Mouse (Mus musculus): ENCODE results near the gene Selenoh. TPM values are rescaled to one million over a fixed set of nuclear protein-coding genes. Genes with fewer than 3 reads are reported as not detected.
A peak's percentile ranks its signal among the peaks of the same experiment; 100 is the strongest.

The Selenoh gene
- polyA plus RNA-seq, 1 experiment from 2014 or later, result 502 TPM

- no peak overlapping the region for H3K4me3 ChIP-seq (ENCODE audit: low read depth, low read length)
- DNase-seq (ENCODE audit: low spot score), result no peak
- no peaks in the 10 kb centered on the region for H3K27me3 ChIP-seq (ENCODE audit: control insufficient read depth, insufficient read depth, low read length)
- ATAC-seq (replicated peaks; ENCODE audit: low FRiP score), result peak; percentile 76
- H3K4me2 ChIP-seq (ENCODE audit: low read depth, low read length, severe bottlenecking), result no peak overlapping the region
- WGBS, result 62% methylated on average over 1 of the region's 1 CpGs
- H3K36me3 ChIP-seq (ENCODE audit: control insufficient read depth, insufficient read depth, low read length), result peaks cover 8% of the 10 kb centered on the region
- peak overlapping the region; percentile 48; the same call in 1 of the 2 replicates for H3K27ac ChIP-seq (ENCODE audit: low read depth, low read length)
- H3K9ac ChIP-seq (ENCODE audit: low read length), result no peak overlapping the region
- no peaks in the 10 kb centered on the region; the same call in 1 of the 2 replicates for H3K4me1 ChIP-seq (replicated peaks; ENCODE audit: control insufficient read depth, insufficient read depth, low read length)
- no peaks in the 10 kb centered on the region for H3K9me3 ChIP-seq (ENCODE audit: control insufficient read depth, low read length)
Measured at GRCm38 (mm10) chr2:84707523-84707922, 37.0 kb upstream of the Selenoh start.

DNA sequence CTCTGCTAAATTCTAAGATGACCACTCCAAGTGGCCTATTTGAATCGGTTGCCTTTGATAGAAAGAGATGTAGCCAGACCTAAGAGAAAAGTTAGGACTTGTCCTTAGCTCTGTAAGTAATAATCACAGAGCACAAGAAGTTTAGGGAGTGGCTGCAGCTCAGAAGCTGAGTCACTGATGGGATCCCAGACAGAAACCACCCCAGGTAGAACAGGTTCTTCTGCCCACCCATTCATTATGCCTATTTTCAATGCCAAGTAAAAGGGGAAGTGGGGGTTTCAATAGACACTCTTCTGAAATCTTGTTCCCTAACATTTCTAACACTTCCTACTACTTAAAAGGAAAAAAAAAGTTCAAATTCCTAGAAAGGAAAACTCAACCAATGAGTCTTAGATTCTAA, 34.7 kb upstream of the Selenoh start:
- Histone ChIP-seq H3K36me3 (ENCODE audit: control insufficient read depth, insufficient read depth, low read length) (peaks cover 4% of the 10 kb centered on the region), H3K4me2 (ENCODE audit: low read depth, low read length, severe bottlenecking) (no peak overlapping the region), H3K4me1 (replicated peaks; ENCODE audit: control insufficient read depth, insufficient read depth, low read length) (no peaks in the 10 kb centered on the region; the same call in 1 of the 2 replicates), H3K9ac (ENCODE audit: low read length) (no peak overlapping the region), H3K4me3 (ENCODE audit: low read depth, low read length) (no peak overlapping the region), H3K27ac (ENCODE audit: low read depth, low read length) (no peak overlapping the region), H3K9me3 (ENCODE audit: control insufficient read depth, low read length) (no peaks in the 10 kb centered on the region), H3K27me3 (ENCODE audit: control insufficient read depth, insufficient read depth, low read length) (no peaks in the 10 kb centered on the region)
- DNase-seq (ENCODE audit: low spot score) (no peak), ATAC-seq (replicated peaks; ENCODE audit: low FRiP score) (no peak)
- WGBS, result 84% methylated on average over 1 of the region's 1 CpGs

DNA sequence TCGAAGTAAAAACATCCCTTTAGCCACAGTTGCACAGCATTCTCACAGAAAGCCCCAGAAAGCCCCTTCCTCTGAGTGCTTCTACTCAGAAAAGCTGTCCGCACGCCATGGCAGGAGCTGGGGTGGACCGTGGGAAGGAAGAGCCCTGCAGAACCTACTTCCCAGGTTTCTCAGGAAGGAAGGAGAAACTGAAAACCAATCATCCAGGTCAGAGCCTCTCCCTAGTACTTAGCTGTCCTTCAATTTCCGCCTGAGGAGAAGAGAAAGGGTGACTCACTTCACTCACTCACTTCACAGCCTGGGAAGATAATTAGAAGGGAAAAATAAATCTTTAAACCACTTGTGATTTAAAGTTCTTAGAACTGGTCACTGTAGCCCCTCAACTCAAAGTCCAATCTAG, 33.8 kb upstream of the Selenoh start:
- Histone ChIP-seq H3K9ac (ENCODE audit: low read length) (no peak overlapping the region), H3K27me3 (ENCODE audit: control insufficient read depth, insufficient read depth, low read length) (no peaks in the 10 kb centered on the region), H3K27ac (ENCODE audit: low read depth, low read length) (no peak overlapping the region), H3K36me3 (ENCODE audit: control insufficient read depth, insufficient read depth, low read length) (no peaks in the 10 kb centered on the region; the same call in none of the 2 replicates), H3K4me2 (ENCODE audit: low read depth, low read length, severe bottlenecking) (no peak overlapping the region), H3K4me3 (ENCODE audit: low read depth, low read length) (no peak overlapping the region), H3K4me1 (replicated peaks; ENCODE audit: control insufficient read depth, insufficient read depth, low read length) (no peaks in the 10 kb centered on the region; the same call in 1 of the 2 replicates), H3K9me3 (ENCODE audit: control insufficient read depth, low read length) (no peaks in the 10 kb centered on the region)
- no peak for DNase-seq (ENCODE audit: low spot score)
- ATAC-seq (replicated peaks; ENCODE audit: low FRiP score), result no peak
- 72% methylated on average over 5 of the region's 5 CpGs for WGBS

- no peak overlapping the region for H3K27ac ChIP-seq (ENCODE audit: low read depth, low read length)
- no peak overlapping the region for H3K4me2 ChIP-seq (ENCODE audit: low read depth, low read length, severe bottlenecking)
- H3K4me3 ChIP-seq (ENCODE audit: low read depth, low read length), result no peak overlapping the region
- ATAC-seq (replicated peaks; ENCODE audit: low FRiP score) (no peak), DNase-seq (ENCODE audit: low spot score) (no peak)
- no peaks in the 10 kb centered on the region; the same call in none of the 2 replicates for H3K36me3 ChIP-seq (ENCODE audit: control insufficient read depth, insufficient read depth, low read length)
- H3K27me3 ChIP-seq (ENCODE audit: control insufficient read depth, insufficient read depth, low read length), result no peaks in the 10 kb centered on the region
- H3K9me3 ChIP-seq (ENCODE audit: control insufficient read depth, low read length), result no peaks in the 10 kb centered on the region
- H3K4me1 ChIP-seq (replicated peaks; ENCODE audit: control insufficient read depth, insufficient read depth, low read length), result no peaks in the 10 kb centered on the region; the same call in 1 of the 2 replicates
- WGBS, result 93% methylated on average over 1 of the region's 1 CpGs
- H3K9ac ChIP-seq (ENCODE audit: low read length), result no peak overlapping the region
Measured at GRCm38 (mm10) chr2:84703497-84703896, 32.9 kb upstream of the Selenoh start.

- no peak overlapping the region for H3K27ac ChIP-seq (ENCODE audit: low read depth, low read length)
- H3K9me3 ChIP-seq (ENCODE audit: control insufficient read depth, low read length), result no peaks in the 10 kb centered on the region
Measured at GRCm38 (mm10) chr2:84695007-84695695, 24.6 kb upstream of the Selenoh start.

GRCm38 (mm10) chr2:84690050-84690449, 19.5 kb upstream of the Selenoh start:
- no peak overlapping the region for H3K4me2 ChIP-seq (ENCODE audit: low read depth, low read length, severe bottlenecking)
- peaks cover 5% of the 10 kb centered on the region; the same call in 1 of the 2 replicates for H3K36me3 ChIP-seq (ENCODE audit: control insufficient read depth, insufficient read depth, low read length)
- H3K9ac ChIP-seq (ENCODE audit: low read length), result no peak overlapping the region
- no peaks in the 10 kb centered on the region for H3K27me3 ChIP-seq (ENCODE audit: control insufficient read depth, insufficient read depth, low read length)
- no peak overlapping the region for H3K4me3 ChIP-seq (ENCODE audit: low read depth, low read length)
- no peaks in the 10 kb centered on the region for H3K9me3 ChIP-seq (ENCODE audit: control insufficient read depth, low read length)
- DNase-seq (ENCODE audit: low spot score) (no peak), ATAC-seq (replicated peaks; ENCODE audit: low FRiP score) (no peak)
- H3K27ac ChIP-seq (ENCODE audit: low read depth, low read length), result no peak overlapping the region
- 94% methylated on average over 12 of the region's 12 CpGs for WGBS
- H3K4me1 ChIP-seq (replicated peaks; ENCODE audit: control insufficient read depth, insufficient read depth, low read length), result no peaks in the 10 kb centered on the region

More at GRCm38 (mm10) chr2:84695007-84695695, 24.6 kb upstream of the Selenoh start:
- Histone ChIP-seq H3K9ac (ENCODE audit: low read length) (no peak overlapping the region), H3K36me3 (ENCODE audit: control insufficient read depth, insufficient read depth, low read length) (no peaks in the 10 kb centered on the region; the same call in 1 of the 2 replicates), H3K4me2 (ENCODE audit: low read depth, low read length, severe bottlenecking) (no peak overlapping the region), H3K4me1 (replicated peaks; ENCODE audit: control insufficient read depth, insufficient read depth, low read length) (no peaks in the 10 kb centered on the region), H3K4me3 (ENCODE audit: low read depth, low read length) (no peak overlapping the region), H3K27me3 (ENCODE audit: control insufficient read depth, insufficient read depth, low read length) (no peaks in the 10 kb centered on the region)
- no peak for ATAC-seq (replicated peaks; ENCODE audit: low FRiP score)
- no peak for DNase-seq (ENCODE audit: low spot score)
- 94% methylated on average over 5 of the region's 5 CpGs for WGBS

DNA sequence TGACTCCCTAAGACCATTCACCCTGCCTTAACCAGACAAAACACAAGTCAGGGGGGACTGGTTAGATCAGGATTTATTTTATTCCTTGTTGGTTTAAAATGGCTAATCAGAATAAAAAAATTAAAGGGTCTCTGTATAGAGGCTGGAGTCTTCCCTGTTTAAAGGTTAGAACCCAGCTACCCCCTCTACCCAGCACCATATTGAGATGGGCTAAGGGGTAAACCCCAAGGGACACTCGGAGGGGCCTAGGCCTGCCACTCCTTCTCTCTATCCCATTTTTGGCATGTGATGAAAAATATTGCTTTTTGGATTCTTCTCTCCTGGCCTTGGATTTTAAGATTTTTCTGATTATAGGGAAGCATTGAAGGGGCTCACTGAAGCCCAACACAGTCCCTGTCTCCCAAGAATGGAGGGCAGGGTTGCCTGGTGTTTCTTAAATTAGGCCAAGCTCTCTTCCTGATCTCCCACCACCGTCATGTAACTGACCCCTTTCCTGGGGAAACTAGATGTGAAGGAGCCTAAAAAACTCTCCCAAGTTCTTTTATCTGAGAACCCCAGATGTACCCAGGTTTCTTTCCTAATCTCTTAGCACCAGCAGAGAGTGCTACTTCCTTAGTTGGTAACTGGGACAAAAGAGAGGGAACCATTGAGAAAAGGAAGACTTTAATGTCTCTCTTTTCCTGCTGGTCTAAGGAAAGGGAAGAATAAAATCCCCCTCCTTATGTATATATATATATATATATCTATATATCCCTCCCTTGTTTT, 17.7 kb upstream of the Selenoh start:
- no peaks in the 10 kb centered on the region for H3K27me3 ChIP-seq (ENCODE audit: control insufficient read depth, insufficient read depth, low read length)
- 79% methylated on average over 2 of the region's 2 CpGs for WGBS
- H3K36me3 ChIP-seq (ENCODE audit: control insufficient read depth, insufficient read depth, low read length), result peaks cover 5% of the 10 kb centered on the region; the same call in 1 of the 2 replicates
- ATAC-seq (replicated peaks; ENCODE audit: low FRiP score) (no peak), DNase-seq (ENCODE audit: low spot score) (no peak)
- no peaks in the 10 kb centered on the region for H3K9me3 ChIP-seq (ENCODE audit: control insufficient read depth, low read length)
- no peak overlapping the region for H3K27ac ChIP-seq (ENCODE audit: low read depth, low read length)
- H3K4me3 ChIP-seq (ENCODE audit: low read depth, low read length), result no peak overlapping the region
- no peak overlapping the region for H3K9ac ChIP-seq (ENCODE audit: low read length)
- H3K4me2 ChIP-seq (ENCODE audit: low read depth, low read length, severe bottlenecking), result no peak overlapping the region
- no peaks in the 10 kb centered on the region for H3K4me1 ChIP-seq (replicated peaks; ENCODE audit: control insufficient read depth, insufficient read depth, low read length)

DNA sequence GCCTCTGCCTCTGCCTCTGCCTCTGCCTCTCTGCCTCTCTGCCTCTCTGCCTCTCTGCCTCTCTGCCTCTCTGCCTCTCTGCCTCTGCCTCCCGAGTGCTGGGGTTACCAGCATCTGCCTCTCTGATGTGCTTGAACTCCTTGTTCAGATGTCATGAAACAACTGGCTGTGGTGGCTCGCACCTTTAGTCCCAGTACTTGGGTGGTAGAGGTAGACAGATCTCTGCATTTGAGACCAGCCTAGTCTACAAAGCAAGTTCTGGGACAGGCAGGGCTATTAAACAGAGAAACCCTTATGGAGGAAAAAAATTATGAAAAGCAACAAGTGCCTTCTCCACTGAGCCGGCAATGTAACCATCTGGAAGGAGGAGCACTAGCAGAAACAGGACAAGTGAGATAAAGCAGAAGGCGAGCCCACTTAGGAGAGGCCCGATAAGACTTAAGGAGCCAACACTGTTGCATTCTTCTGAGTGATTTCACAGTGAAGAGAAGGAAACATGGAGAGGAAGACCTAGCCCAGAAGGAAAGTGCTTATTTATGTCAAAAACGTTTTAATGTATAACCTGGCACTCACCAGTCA, 12.1 kb upstream of the Selenoh start:
- Histone ChIP-seq H3K9me3 (ENCODE audit: control insufficient read depth, low read length) (no peaks in the 10 kb centered on the region), H3K36me3 (ENCODE audit: control insufficient read depth, insufficient read depth, low read length) (no peaks in the 10 kb centered on the region; the same call in 1 of the 2 replicates), H3K4me1 (replicated peaks; ENCODE audit: control insufficient read depth, insufficient read depth, low read length) (peaks cover 2% of the 10 kb centered on the region; the same call in 1 of the 2 replicates), H3K27ac (ENCODE audit: low read depth, low read length) (no peak overlapping the region), H3K27me3 (ENCODE audit: control insufficient read depth, insufficient read depth, low read length) (no peaks in the 10 kb centered on the region), H3K4me2 (ENCODE audit: low read depth, low read length, severe bottlenecking) (no peak overlapping the region), H3K9ac (ENCODE audit: low read length) (no peak overlapping the region), H3K4me3 (ENCODE audit: low read depth, low read length) (no peak overlapping the region)
- ATAC-seq (replicated peaks; ENCODE audit: low FRiP score), result no peak
- DNase-seq (ENCODE audit: low spot score), result no peak
- WGBS, result 88% methylated on average over 6 of the region's 6 CpGs

Data from forebrain, embryonic 11.5 days (tissue).